Mouse (Mus musculus) thymus, postnatal 36 days (tissue): ENCODE results near the gene Atp5g1.

Experiments used
- DNase-seq, 2 experiments: peaks; one replicate each; pipeline ENCODE4 v3.0.0; 2022; ENCODE audit warnings: mixed read lengths in 2 of 2

The Atp5g1 gene

DNA sequence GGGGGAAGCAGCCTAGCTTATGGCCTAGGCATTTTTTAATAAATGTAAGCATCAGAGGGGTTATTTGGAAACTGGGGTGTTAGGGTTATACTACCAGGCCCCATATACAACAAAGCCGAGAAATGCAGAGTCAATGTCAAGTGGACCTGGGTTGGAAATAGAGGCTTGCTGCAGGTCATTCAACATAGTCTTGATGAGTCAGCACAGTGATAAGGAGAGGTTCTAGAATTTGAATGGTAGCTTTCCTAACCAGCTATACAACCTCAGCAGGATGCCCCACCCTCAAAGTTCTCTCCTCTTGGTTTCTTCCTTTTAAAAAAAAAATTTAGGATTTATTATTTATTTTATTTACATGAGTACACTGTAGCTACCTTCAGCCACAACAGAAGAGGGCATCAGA is 4.5 kb downstream of the Atp5g1 start:
- DNase-seq, result no peak

DNA sequence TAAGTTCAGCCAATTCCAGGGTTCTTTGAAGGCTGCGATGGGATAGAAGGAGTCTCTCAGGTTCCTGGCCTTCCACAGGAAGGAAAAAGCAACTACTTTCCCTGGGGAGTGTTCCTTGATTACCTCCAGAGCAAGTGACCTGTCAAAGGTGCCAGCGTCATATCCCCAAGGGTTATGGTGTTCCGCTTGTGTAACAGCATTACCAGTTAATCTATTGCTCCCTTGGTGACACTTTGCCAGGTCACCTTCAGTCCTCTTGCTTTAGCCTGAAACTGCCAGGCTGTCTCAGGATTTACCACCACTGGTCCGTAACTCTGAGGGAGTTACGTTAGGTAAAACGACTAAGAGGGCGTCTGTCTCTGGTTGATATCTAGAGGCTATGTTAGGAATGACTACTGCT is 5.1 kb downstream of the Atp5g1 start:
- no peak for DNase-seq

DNA sequence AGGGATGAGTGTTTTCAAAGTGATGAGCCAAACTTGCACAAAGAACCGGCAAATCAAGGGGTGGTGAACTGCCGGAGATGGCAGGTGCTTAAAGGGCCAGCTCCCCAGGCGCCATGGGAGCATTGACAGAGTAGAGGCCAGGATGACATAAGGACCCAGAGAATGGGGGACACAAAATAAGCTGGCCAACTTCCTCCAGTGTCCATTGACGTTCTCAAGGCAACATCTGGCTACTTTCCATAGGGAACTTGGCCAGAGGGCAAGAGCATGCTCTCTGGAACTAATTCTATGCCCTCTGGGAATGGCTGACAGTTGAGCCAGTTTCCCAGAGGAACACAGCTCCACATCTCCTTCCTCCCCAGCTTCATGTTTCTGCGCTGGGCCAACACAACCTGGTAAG is 7.2 kb downstream of the Atp5g1 start:
- no peak for DNase-seq

DNA sequence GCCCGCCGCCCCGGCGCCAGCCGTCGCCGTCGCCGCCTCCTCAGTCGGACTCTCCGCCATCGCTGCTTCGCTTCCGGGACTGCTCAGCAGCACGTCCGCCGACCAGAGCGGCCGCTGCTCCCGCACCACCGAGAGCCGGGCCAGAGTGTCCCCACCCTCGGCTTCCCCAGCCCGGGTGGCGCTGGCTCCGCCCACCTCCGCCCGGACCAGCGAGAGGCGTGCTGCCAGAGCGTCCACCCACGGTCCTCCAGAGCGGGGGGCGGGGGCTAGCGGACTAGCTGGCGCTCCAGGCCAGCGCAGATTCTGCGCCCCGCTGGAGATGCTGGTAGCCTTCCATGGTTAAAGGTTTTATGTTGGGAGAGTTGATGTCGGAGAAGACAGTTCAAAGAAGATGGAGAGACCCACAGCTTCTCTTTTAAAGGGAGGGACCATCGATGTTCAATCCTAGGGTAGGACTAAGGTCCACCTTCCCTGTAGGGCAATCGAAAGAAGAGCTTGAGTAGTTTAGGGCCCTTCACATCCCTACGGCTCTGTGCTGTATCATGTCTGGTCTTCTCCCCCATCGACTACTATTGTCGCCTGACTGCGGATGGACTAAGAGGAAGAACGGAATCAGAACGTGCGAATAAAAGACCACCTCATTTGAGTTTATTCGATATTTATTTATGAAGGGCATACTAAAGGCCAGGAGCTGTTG is 10.1 kb downstream of the Atp5g1 start, which contains the start of gene Ube2z:
Ube2z (minus strand) TSS at position 174 of the 697 bp plus-strand sequence.
- peak; percentile 96 to 98 for DNase-seq

DNA sequence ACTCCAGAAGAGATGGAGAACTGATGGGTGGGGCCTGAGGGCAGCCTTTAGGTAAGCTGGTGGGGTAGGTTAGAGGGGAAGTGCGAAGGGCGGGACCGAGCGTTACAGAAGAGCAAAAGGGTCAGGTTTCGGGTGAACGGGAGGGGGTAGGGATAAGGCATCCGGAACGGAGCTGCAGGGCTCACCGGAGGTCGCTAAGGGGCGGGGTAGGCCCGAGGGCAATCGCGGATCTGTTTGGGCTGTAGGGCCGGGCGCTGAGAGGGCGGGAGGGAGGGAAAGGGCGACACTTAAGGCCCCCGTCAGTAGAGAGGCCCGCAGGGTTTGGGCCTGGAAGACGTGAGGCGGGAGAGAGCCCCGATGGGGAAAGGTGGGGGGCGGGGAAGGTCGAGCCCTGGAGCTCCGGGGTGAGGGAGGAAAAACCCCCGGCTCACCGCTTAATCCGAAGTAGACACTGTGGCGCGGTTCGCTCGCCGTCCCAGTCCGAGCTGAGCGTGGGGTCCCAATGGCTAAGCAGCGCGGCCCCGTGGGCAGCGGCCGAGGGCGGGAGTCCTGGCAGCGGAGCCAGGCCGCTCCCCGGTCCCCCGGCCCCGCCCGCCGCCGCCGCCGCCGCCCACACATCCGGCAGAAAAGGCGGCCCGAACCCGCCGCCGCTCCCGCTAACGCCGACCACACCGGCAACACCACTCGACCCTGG is 10.8 kb downstream of the Atp5g1 start:
- peak; percentile 61 to 74 for DNase-seq

DNA sequence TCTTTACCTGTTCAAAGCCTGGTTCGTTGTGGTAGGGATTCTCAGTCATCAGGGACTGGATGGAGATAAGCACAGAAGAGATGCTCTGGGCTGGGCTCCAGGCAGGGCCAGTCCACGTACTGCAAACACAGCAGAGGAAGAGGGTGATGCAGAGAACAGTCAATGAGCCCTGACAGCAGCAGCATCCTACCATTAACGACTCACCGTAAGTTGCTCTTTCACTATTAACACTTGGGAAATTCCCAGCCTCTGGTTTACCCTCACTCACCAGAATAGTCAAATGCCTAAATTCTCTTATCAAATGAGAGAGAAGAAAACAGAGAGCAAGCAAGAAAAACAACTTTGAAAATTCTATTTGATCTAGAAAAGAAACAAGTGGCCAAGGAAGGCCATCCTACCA is 17.2 kb downstream of the Atp5g1 start:
- DNase-seq, result no peak

DNA sequence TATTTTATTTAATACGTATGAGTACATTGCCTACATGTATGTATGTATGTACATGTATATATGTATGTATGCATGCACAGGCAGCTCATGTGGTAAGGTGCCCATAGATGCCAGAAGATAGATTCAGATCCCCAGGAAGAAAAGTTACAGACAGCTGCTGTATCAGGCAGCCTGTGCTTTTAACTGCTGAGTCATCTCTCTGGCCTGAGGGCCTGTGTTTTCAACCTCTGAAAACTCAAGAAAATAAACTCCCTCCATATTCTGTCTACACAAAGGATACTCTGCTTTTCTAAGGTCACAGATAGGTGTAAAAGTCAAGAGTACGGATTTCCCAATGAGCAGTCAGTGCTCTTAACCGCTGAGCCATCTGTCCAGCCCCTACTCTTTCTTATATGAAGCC is 24.6 kb downstream of the Atp5g1 start:
- no peak for DNase-seq

DNA sequence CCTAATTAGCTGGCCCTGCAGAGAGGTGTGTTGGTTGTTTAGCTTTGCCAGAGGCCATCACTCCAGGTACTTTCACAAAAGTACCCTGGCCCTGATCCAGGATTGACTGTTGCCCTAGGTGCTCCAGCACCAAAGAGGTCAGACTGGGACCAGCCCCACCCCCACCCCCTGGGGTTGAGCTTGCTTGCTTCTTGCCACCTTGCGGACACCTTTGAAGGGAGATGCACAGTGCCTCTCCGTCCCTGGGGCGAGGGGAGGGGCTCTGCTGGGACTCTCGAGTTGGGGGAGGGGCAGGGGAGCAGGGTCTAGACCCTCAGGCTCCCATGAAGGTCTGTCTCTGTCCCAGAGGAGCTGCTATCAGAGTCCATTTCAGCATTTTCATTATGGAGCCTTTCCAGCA is 25.5 kb downstream of the Atp5g1 start:
- peak in 1 of 2 experiments; percentile 20 for DNase-seq

DNA sequence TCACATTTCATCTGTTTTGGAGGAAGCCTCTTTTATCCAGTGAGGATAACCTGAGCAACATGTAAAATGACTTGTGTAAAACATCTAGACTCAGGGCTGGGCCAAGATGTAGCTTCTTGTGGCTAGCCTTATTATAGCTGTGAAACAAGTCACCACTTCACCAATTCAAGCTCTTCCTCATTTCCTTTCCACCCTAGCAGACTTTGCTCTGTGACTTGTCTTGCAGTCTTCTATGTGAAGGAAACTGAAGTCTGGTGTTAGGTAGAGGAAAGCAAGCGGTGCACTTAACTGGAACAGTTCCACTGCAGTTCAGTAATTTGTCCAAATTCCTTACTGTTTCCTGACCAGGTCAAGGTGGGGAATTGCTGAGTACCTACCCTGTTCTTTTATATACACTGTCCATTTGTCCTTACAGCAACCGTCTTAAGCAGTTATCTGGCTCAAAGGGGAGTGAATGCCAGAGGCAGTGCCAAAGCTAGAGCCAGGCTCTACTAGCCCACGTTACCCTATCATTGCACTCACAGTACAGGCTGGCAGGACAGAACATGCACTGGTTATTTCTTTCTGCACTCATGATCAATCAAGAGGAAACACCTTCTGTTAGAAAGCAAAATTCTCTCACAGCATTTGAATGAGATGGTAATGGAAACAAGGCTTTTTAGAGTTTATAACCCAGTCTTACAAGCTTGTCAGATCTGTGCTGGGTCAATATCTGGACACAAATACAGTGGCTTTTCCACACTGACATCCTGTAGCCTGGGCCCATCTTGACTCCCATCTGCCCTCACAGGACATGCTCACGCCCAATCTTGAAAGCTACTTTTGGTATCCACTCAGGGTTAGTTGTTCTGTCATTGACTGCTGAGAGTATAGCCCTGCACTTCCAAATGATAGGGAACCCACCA is 27.7 kb downstream of the Atp5g1 start:
- DNase-seq, result no peak

DNA sequence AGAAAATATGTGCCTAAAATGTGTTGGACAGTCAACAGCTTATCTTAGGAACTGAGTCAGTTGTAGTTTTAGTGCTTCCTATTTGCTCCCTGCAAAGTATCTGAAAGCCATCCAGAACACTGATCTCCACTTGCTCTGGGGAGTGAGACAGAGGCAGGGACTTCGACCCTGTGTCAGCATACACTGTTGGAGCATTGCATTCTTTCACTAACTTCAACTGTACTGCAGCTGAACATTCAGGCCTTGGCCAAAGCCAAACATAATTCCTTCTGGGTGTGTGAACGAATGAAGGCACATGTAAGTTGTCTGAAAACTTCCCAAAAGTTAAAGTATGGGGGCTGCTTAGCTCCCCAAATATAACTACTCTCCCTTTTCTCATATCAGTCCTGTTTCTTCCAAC is 28.7 kb downstream of the Atp5g1 start:
- DNase-seq, result no peak

DNA sequence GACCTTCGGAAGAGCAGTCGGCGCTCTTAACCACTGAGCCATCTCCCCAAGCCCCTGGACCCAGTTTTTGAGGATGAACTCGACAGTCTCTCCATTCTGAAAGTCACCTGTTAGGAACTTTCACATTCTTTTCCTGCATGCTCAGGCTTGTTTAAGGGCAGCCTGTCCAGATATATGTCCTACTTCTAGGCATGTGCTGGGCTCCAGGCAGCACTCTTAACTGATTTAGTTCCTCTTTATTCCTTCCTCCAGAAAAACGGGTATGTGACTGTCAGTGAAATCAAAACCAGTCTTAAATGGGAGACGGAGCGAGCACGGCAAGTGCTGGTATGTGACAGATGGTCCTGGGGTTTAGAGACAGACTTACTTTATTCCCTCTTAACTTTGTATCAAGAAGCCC is 29.4 kb downstream of the Atp5g1 start:
- DNase-seq, result no peak

DNA sequence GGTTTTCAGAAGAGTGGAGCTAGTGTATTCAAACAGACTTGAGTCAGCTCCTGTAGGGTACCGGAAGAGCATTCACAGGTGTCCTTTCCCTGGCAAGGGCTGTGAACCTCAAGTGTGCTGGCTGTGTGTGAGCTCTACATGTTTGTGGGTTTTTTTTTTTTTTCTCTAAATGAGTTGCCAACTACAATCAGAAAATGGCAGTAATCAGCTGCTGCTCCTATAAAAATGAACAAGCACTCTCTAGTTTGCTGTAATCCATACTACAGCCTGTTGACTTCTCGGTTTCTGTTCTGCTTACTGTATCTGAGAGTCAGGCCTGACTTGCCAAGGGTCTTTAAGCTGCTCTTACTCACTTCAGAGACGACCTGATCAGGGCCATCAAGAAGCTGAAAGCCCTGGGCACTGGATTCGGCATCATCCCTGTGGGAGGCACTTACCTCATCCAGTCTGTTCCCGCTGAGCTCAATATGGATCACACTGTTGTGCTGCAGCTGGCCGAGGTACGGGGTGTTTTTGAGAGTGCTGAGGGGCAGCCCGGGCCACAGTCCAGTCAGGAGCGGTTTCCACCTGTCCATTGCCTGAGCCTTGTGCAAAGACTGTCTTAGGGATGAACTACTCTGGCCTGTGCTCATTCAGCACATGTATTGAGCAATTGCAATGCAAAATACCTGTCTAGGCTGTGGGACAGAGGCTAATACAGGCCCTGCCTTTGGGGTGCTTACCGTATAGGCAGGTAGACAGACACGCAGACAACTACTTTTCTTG is 30.5 kb downstream of the Atp5g1 start:
- no peak for DNase-seq

DNA sequence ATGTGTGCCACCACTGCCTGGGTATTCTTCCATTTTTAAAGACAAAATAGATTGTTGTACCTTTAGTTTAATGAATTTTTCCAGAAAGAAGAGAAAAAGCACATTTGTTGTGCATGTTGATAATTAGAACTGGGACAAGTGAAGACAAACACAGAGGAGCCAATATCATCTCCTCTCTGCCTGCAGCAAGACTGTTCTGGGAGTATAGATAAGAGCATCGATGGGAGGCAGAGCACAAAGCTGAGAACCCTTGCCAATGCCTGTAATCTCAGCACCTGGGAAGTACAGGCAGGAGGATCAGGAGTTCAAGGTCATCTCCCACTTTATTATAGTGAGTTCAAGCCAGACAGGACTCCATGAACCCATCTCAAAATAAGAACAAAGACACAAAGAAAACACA is 36.9 kb downstream of the Atp5g1 start:
- DNase-seq, result no peak

DNA sequence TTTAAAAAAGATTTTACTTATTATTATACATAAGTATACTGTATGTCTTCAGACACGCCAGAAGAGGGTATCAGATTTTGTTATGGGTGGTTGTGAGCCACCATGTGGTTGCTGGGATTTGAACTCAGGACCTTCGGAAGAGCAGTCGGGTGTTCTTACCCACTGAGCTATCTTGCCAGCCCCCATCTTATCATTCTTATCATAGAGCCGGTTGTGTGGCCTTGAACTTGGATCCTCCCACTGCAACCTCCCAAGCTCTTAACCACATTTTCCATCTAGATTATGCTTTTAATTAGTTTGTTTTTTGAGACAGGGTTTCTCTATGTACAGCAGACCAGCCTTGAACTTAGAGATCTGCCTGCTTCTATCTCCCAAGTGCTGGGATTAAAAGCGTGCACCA is 38.0 kb downstream of the Atp5g1 start:
- no peak for DNase-seq

DNA sequence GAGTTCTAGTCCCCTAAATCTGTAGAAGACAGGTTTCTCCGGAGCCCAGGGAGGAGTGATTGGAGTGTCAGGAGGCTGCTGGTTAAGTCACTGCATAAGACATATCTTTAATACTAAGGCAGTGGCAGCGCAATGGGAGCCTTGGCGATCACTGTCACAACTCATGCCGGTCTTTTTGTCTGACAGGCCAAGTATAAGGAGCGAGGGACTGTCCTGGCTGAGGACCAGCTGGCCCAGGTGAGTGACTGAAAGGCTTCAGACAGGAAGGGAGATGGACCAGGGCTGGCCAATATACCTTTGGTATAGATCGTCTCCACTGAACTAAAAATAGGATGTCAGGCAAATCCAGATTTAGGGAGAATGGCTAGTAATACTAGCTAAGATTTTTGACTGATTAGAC is 40.3 kb downstream of the Atp5g1 start:
- no peak for DNase-seq

DNA sequence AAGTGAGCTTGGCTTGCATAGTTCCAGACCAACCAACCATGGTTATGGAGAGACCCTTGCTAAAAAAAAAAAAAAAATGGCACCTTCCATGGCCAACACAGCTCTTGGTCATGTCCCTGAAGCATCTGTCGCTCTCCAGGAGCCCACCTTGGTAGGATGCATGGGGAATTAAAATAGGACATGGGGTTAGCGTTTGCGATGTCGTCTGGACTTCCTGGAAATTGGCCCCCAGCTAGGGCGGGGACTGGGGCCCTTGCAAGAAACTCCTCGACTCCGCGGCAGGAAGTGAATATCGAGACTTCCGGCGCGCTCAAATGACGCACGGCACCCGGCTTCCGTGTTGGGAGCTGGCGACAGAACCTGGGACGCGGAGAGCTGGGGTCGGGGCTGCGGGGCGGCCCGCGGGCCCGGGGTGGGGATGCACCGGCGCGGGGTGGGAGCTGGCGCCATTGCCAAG is 40.8 kb downstream of the Atp5g1 start, which contains the start of gene Snf8:
Snf8 (plus strand) TSS at position 290 of the 457 bp plus-strand sequence.
- DNase-seq, result peak; percentile 92 to 93

DNA sequence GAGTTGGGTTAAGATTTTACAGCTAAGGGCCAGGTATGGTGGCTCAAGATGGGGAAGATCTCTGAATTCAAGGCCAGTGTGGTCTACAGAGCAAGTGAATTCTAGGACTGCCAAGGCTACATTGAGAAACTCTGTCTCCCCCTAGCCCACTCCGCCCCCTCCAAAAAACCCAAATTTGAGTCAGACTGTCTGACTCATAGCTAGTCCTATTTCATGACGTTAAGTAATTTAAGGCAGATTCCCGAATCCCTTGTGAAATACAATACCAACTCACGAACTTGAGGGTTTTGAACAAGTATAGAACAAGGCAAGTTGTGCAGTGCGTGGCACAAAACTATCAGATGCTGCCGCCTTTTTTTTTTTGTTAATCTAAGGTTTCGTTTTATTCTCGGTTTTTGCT is 41.4 kb downstream of the Atp5g1 start:
- no peak for DNase-seq

DNA sequence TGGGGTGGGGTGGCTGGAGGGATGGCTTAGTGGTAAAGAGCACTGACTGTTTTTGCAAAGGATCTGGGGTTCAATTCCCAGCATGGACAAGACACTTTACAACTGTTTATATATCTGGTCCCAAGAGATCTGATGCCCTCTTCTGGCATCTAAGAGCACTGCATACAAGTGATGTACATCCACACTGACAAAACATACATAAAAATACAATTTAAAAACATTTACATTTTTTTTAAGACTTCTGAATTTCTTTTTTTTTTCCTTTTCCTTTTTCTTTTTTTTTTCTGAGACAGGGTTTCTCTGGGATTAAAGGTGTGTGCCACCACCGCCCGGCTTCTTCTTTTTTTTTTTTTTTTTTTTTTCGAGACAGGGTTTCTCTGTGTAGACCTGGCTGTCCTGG is 42.2 kb downstream of the Atp5g1 start:
- DNase-seq, result no peak

DNA sequence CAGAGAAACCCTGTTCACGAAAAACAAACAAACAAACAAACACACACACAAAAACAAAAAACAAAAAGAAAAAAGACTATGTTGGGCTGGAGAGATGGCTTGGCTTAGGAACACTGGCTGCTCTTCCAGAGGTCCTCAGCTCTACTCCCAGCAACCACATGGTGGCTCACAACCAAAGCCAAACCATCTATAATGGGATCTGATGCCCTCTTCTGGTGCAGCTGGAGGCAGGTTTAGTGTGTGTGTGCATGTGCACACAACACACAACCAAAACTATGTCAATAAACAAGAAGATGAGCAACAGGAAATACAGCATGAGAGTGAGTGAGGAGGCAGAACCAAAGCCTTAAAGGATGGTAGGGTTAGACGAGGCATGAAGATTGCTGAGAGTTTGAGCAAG is 43.8 kb downstream of the Atp5g1 start:
- DNase-seq, result no peak

DNA sequence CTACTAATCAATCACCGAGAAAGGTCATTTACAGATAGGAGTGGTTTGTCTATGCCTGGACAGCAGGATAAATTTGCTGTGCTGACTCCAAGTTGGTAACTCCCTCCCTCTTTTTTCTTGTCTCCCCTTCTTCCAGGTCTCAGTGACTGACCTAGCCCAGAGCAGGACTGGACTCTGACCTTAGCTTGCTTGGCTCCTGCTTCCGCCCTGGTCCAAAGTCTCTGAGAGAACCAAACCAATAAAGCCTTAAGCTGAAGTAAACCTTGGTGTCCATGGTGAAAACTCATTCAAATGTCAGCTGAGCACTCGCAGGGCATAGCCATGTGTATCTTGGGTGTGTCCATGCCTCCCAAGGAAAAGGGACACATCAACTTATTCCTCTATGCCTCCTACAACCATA is 44.9 kb downstream of the Atp5g1 start:
- DNase-seq, result no peak

DNA sequence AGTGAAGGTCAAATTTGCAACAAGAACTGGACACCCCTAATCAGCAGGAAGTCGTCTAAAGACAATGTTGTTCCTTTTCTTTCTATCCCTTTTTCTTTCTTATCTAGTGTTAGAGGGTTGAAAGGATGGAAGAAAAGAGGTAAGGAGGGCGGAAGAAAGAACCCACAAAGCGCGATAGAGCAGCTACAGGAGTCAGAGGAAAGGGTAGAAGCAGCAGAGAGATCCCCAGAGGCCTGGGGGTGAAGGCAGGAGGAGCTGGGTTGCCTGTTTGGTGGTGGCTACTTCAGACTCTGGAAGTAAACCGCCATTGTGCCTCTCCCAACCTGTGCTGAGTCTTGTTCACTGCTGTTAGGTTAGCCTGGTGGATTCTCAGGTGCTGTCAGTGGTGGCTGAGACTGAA is 47.3 kb downstream of the Atp5g1 start:
- no peak for DNase-seq

DNA sequence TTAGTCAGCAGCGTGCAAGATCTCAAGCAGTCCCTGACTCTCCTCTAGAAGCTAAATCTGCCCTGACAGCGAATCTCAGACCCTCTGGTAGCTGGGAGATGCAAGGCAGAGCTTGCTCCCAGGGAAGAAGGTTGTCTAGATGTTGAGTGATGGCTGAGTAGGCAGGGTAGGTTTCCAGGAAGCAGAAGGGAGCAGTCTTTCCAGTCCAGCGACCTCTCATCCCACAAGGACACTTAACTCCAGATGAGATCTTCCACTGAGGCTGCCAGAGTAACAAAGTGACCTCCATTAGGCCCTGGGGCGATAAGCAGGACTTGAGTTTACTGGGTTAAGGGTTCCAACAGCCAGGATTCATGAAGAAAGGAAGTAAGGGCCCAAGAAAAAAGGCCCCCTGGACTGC is 54.8 kb downstream of the Atp5g1 start:
- no peak for DNase-seq
